Mouse (Mus musculus): ENCODE measurements at regions not wholly inside any gene's neighbourhood (a gene's known extent, or its start where the extent isn't known, plus 50 kb on each side); places are given as distances from the start of the nearest gene placed in this dataset.

GRCm38 (mm10) chr2:11853210-11853973 lies 75.7 kb downstream of the Ankrd16 start:
- in situ Hi-C loops (cut with MboI): no loop called here

GRCm38 (mm10) chr2:11869983-11870382 lies 92.3 kb downstream of the Ankrd16 start:
- in situ Hi-C loops (cut with MboI): no loop called here

GRCm38 (mm10) chr2:11880005-11880404 lies 102.3 kb downstream of the Ankrd16 start:
- in situ Hi-C loops (cut with MboI): no loop called here

DNA sequence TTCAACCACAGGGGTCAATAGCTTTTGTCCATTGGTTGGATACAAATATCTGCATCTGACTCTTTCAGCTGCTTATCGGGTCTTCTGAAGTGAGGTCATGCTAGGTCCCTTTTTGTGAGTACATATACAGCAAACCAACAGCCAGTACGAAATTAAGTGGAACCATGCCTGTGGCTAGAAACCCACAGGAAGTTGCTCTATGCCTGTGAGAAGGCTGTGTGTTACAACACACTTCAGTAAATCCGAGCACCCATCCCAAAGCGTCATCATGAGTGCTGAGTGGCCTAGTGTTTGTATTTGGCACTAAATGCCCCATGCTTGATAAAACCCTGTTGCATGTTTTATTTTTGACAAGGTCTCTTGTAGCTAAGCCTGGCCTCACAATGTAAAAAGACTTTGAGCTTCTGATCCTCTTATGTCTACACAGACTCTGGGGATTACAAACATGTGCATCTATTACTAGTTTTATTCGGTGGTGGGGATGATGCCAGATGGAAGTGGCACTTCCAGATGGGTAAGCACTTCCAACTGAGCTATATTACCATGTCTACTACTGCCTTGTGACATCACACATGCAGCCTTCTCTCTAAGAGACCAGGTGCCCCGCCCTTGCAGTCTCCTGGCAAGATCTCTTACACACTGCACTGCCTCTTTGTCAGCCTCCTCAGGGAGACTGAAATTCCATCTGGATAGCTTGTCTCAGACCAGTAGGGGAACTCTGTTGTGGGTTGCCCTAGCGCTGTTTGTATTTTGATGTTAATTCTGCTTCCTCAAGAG lies 117.3 kb downstream of the Ankrd16 start:
- in situ Hi-C loops (cut with MboI): no loop called here

GRCm38 (mm10) chr2:11899698-11900660 lies 122.3 kb downstream of the Ankrd16 start:
- in situ Hi-C loops (cut with MboI): no loop called here

DNA sequence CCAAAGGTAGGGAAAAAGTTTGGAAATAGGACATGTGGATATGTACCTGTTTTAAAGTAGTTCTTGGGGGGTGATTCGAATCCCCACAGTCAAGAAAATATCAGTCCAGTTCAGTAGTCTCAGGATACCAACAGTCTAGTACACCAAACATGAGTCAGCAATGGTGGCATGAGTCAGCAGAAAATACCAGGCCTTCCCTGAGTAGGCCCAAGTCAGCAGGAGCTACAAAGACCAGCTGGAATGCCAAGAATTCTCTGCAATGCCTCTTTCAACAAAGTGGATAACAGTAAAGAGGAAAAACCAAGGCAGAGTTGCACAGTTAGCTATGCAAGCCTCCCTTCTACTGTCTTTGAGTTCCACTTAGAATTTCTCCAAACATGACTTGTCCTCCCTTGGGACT lies 137.1 kb downstream of the Ankrd16 start:
- in situ Hi-C loops (cut with MboI): no loop called here

DNA sequence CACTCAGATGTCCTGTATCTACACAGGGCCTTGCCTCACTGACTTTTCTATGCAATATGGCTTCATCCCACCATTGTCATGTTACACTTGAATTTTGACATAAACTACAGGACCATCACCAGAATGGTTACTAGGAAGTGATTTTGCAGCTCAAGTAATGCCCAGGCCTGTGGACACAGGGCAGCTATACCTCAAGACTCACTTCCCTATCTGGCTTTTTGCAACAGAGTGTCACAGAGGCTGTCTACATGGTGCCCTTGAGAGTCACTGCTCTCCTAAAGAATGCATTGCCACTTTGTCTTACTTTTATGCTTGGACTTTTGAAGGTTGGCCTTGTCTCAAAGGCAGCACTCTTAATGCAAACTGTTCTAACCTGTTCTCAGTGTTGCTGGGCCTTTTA lies 139.7 kb downstream of the Ankrd16 start:
- in situ Hi-C loops (cut with MboI): no loop called here

GRCm38 (mm10) chr2:11918070-11918469 lies 140.4 kb downstream of the Ankrd16 start:
- in situ Hi-C loops (cut with MboI): no loop called here

- in situ Hi-C loops (cut with MboI): no loop called here
These were observed 183.1 kb downstream of the Ankrd16 start for GRCm38 (mm10) chr2:11960777-11961176.

DNA sequence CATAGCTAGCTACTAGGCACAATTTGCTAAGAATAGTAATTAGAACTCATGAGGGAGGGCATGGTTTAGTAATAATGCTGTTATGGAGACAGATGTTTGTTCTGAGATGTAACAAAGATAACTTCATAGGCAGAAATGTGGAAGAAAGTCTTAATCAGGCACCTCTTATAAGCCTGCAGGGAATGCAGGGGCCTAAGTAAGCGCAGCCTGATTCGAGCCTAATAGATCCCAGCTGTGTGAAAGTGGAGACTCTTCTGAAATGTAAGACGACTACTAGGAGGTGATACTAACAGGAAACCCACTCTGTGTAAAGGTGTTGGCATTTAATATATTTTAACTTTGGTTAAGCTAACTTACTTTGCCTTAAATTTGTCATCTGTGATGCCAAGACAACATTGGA lies 187.7 kb downstream of the Ankrd16 start:
- in situ Hi-C loops (cut with MboI): no loop called here

GRCm38 (mm10) chr2:11967001-11967400 lies 189.3 kb downstream of the Ankrd16 start:
- in situ Hi-C loops (cut with MboI): no loop called here

DNA sequence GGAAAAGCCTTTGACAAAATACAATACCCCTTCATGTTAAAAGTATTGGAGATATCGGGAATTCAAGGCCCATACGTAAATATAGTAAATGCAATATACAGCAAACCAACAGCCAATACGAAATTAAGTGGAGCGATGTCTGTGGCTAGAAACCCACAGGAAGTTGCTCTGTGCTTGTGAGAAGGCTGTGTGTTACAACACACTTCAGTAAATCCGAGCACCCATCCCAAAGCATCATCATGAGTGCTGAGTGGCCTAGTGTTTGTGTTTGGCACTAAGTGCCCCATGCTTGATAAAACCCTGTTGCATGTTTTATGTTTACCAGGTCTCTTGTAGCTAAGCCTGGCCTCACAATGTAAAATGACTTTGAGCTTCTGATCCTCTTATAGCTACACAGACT lies 194.3 kb downstream of the Ankrd16 start:
- in situ Hi-C loops (cut with MboI): no loop called here

DNA sequence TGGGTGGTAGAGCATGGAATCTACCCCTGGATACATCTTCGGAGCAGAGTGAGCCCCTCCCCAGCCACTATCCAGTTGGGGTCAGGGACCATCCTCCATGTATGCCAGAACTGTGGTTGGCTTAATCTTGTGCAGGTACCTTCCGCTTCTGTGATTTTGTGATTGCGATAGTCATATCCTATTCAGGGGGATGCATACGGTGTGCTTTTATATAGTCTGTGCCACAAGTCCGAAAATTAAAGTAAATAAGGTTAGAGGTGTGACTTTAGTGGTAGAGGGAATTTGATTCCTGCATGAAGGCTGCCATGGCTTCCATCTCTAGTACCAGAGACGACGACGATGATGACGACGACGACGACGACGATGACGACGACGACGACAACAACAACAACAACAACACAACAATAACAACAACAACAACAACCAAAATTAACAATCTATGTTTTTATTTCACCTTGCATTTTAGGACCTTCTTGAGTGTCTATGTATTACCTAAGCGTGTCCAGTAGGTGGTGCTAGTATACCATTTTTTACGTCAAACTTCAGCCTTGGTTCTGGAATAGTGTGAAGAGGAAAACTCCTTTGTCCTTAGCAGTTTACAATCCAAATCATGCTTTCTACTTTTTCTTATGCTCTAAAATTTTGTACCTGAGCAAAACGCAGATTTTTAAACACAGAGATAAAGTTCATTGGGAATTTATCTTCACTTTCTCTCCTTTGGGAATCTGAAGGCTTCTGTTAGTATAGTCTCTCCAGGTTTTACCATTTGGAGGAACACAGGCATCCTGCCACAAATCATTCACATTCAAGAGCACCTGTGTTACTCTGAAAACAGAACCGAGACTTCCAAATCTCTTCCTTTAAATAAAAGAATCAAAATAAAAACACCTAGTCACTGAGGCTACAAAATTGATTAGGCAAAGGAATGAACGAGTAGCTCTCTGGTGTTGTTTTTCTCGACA lies 224.5 kb downstream of the Ankrd16 start:
- in situ Hi-C loops (cut with MboI): loop anchor here (25.0 kb wide), 1 partner anchor 1260 kb away; the partner anchor contains the start of gene Rsu1

DNA sequence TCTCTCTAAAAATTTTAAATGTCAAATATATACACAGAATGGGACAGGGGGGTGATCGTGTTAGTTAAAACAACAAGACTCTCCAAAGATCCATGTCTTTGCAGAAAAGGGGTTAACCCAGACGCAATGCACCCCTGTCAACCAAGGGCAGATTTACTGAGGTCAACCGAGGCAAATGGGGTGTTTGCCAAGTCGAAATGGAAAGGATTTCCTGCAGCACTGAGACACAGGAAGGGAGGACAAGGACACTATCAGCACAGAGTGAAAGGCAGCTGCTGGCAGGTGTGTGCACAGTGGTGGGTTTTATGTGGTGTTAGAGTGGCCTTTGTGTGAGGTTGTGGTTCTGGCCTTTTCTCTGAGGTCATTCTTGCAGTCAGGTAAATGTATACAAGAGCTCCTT lies 226.7 kb downstream of the Ankrd16 start:
- in situ Hi-C loops (cut with MboI): loop anchor here (25.0 kb wide), 1 partner anchor 1258 kb away; the partner anchor contains the start of gene Rsu1

- in situ Hi-C loops (cut with MboI): loop anchor here (25.0 kb wide), 1 partner anchor 1255 kb away; the partner anchor contains the start of gene Rsu1
These were observed 229.5 kb downstream of the Ankrd16 start for GRCm38 (mm10) chr2:12007201-12007600.

DNA sequence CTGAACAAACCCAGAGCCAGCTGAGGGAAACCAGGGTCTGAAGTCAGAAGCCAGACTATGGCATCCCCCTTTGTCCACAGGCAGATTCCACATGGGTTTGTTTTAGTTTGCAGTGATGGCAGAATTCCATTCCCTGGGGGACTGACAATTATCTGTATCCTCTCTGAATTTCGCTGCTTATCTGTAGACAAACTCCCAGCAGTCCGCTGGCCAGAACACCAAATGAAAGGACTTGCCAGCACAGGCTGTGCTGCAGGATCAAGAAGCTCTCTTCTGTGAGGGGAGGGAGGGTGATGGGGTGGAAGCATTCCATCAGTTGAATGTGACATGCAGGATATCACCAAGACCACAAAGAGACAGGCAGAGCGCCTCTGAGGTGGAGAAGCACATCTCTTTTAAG lies 233.8 kb downstream of the Ankrd16 start:
- in situ Hi-C loops (cut with MboI): loop anchor here (25.0 kb wide), 1 partner anchor 1251 kb away; the partner anchor contains the start of gene Rsu1

- in situ Hi-C loops (cut with MboI): loop anchor here (25.0 kb wide), 1 partner anchor 1243 kb away; the partner anchor contains the start of gene Rsu1
These were observed 241.9 kb downstream of the Ankrd16 start for GRCm38 (mm10) chr2:12019607-12020006.

DNA sequence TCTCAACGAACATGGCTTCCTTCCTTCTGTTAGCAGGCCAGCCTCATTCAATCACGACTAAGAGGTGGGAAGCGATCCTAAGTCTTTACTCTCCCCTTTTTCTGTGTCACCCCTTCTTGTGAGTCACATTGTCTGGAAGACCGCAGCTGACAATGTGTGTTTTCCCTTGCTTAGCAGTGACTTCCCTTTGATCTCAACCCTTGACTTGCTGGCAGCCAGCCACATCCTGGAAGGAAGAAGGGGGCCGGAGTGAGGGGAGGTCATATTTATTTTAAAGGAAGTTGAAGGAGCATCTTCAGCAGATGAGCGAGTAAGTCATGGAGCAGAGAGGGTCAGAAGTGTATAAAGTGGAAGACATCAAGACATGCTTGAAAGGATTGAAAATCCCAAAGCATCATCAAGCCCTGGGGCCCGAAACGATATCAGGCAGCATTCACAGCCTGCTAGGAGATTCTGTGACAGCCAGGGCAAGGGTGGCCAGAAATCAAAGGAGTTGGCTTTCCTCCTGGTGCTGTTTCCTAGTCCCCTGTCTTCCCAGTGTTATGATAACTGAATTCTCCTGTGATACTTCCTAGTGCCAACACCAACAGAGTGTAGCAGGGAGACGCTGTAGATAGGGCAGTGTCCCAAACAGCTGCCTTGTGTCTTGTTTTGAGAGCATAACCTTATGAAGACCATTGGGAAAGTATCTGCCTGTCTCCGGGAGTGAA lies 245.9 kb downstream of the Ankrd16 start:
- in situ Hi-C loops (cut with MboI): loop anchor here (25.0 kb wide), 1 partner anchor 1239 kb away; the partner anchor contains the start of gene Rsu1

- in situ Hi-C loops (cut with MboI): no loop called here
These were observed 248.5 kb downstream of the Ankrd16 start for GRCm38 (mm10) chr2:12026220-12026619.

All from mature B cell (primary cell).